Mouse (Mus musculus) thymus, adult 2 months (tissue): ENCODE measurements around the gene Eng.

Experiments used
- CTCF ChIP-seq: fragments of 200-500 bp; IDR thresholded peaks from 2 replicates; pipeline ENCODE4 v1.5.1; 2012; ENCODE audit warnings: mild to moderate bottlenecking, control low read depth, low read length, moderate library complexity, borderline replicate concordance; ENCODE audit not compliant: control insufficient read depth, poor library complexity, insufficient read depth; ENCODE audit errors: extremely low read depth
- POLR2A ChIP-seq: fragments of 200-500 bp; IDR thresholded peaks from 2 replicates; pipeline ENCODE4 v1.6.1; 2012; ENCODE audit warnings: mild to moderate bottlenecking, low read length, control low read depth, moderate library complexity; ENCODE audit not compliant: control insufficient read depth, poor library complexity, insufficient read depth; ENCODE audit errors: extremely low read depth

GRCm38 (mm10) chr2:32598506-32598905 is 47.9 kb upstream of the Eng start:
- no peak for TF ChIP-seq CTCF
- TF ChIP-seq POLR2A, result no peak
